Mouse (Mus musculus) kidney, adult 2 months (tissue): ENCODE measurements at regions not wholly inside any gene's neighbourhood (a gene's known extent, or its start where the extent isn't known, plus 50 kb on each side); places are given as distances from the start of the nearest gene placed in this dataset.

Source experiments
- CTCF ChIP-seq: fragments of 200-500 bp; conservative IDR thresholded peaks from 2 replicates; pipeline ENCODE4 v1.5.1; 2011; ENCODE audit warnings: low read depth, mild to moderate bottlenecking, control low read depth, low read length, moderate library complexity, mixed read lengths; ENCODE audit not compliant: insufficient read depth, insufficient read length
- POLR2A ChIP-seq: fragments of 200-500 bp; IDR thresholded peaks from one replicate; pipeline ENCODE4 v1.6.1; 2011; ENCODE audit warnings: low read depth, low read length, control low read depth

DNA sequence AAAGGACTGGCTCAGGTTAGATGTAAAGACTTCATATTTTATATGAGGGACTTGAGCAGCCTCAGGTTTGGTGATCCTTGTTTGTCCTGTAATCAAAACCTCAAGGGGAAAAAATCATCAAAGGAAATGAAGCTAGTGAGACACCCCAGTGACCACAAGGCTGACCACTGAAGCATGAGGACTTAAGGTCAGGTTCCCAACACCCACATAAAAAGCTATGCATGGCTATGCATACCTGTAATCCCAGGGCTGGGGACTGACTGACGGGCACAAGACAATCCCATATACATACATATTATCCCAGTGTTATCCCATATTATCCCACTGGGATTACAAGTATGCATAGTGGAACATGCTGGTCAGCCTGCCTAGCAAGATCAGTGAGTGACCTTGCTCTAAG lies 467.5 kb upstream of the Pou3f3 start:
- no peak for TF ChIP-seq CTCF
- TF ChIP-seq POLR2A, result no peak
